In the genomic region with DNA sequence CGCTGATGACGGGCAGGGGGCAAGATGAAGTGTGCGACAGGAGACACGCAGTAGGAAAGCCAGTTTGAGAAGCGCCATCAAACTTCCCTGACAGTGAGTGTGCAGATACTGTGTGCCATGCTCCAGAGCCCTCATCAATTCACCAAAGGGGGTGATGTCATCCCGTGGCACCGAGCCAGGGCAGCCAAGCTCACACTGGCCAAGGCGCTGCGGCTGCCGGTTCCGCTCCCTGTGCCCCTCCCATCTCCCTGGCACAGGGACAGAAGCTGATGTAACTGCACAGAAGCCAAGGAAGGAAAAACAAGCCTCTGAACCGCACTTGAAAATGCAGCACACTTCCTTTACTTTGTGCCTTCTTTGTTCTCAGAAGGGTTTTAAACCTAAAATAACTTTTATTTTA, we compare ENCODE assay signal across 8 mouse cellular contexts. TPM values are rescaled to one million over a fixed set of nuclear protein-coding genes. Genes with fewer than 3 reads are reported as not detected.
DNase-seq lines count a peak whose midpoint lies in the region; ATAC-seq and TF ChIP-seq lines count a peak whose summit lies in the region.

No protein-coding gene starts in this region.

- peak overlapping the region; percentile 82 for H3K27ac ChIP-seq in forebrain, embryonic 13.5 days
- peak overlapping the region; percentile 83 for H3K27ac ChIP-seq in heart, postnatal 0 days (ENCODE audit: low read depth)
- peak overlapping the region; percentile 84 for H3K27ac ChIP-seq in lung, embryonic 16.5 days (ENCODE audit: low read length)

- peak overlapping the region; percentile 35 for H3K9ac ChIP-seq in forebrain, embryonic 13.5 days
- H3K9ac ChIP-seq in heart, postnatal 0 days (replicated peaks; ENCODE audit: low read depth, low read length) = no peak overlapping the region
- H3K9ac ChIP-seq in lung, embryonic 16.5 days (ENCODE audit: low read length) = no peak overlapping the region

- peak overlapping the region; percentile 46 for H3K4me2 ChIP-seq in forebrain, embryonic 13.5 days
- peak overlapping the region; percentile 22; the same call in 1 of the 2 replicates for H3K4me2 ChIP-seq in heart, postnatal 0 days (ENCODE audit: low read depth, low read length)
- H3K4me2 ChIP-seq in lung, embryonic 16.5 days (ENCODE audit: low read depth, low read length) = no peak overlapping the region

- no peak for TF ChIP-seq EP300 in heart, postnatal 0 days (IDR thresholded peaks at IDR 0.05; ENCODE audit: low read depth)

- H3K9me3 ChIP-seq in forebrain, embryonic 13.5 days (replicated peaks) = no peaks in the 10 kb centered on the region
- no peaks in the 10 kb centered on the region for H3K9me3 ChIP-seq in heart, postnatal 0 days (replicated peaks; ENCODE audit: control insufficient read depth, low read length)
- H3K9me3 ChIP-seq in lung, embryonic 16.5 days (ENCODE audit: control insufficient read depth, low read length) = no peaks in the 10 kb centered on the region

- H3K79me2 ChIP-seq in C2C12 (ENCODE audit: control insufficient read depth, insufficient read depth) = peaks cover 87% of the 10 kb centered on the region

- H3K27me3 ChIP-seq in C2C12 (ENCODE audit: control insufficient read depth, insufficient read depth, insufficient read length) = no peaks in the 10 kb centered on the region
- no peaks in the 10 kb centered on the region for H3K27me3 ChIP-seq in forebrain, embryonic 13.5 days
- no peaks in the 10 kb centered on the region for H3K27me3 ChIP-seq in heart, postnatal 0 days (ENCODE audit: control insufficient read depth, insufficient read depth, low read length)
- H3K27me3 ChIP-seq in lung, embryonic 16.5 days (ENCODE audit: control insufficient read depth, insufficient read depth, low read depth, low read length) = no peaks in the 10 kb centered on the region

- H3ac ChIP-seq in C2C12 (ENCODE audit: control insufficient read depth, insufficient read length, low read depth) = peak overlapping the region; percentile 46

- no peak for TF ChIP-seq CTCF in C2C12 (IDR thresholded peaks at IDR 0.05; ENCODE audit: control insufficient read depth, insufficient read depth, insufficient read length)
- no peak for TF ChIP-seq CTCF in heart, postnatal 0 days (IDR thresholded peaks at IDR 0.05; ENCODE audit: low read depth)

- peak; percentile 98 for ATAC-seq in forebrain, embryonic 13.5 days
- ATAC-seq in heart, postnatal 0 days (ENCODE audit: insufficient read depth, low read depth) = peak; percentile 96
- peak; percentile 96 for ATAC-seq in lung, embryonic 16.5 days (ENCODE audit: low read depth)

- no peak overlapping the region for H3K4me3 ChIP-seq in C2C12 (ENCODE audit: insufficient read depth, poor library complexity, severe bottlenecking)
- no peak overlapping the region for H3K4me3 ChIP-seq in forebrain, embryonic 13.5 days
- no peak overlapping the region for H3K4me3 ChIP-seq in heart, postnatal 0 days (ENCODE audit: low read depth, low read length)
- H3K4me3 ChIP-seq in lung, embryonic 16.5 days (ENCODE audit: low read length) = no peak overlapping the region

- peaks cover 40% of the 10 kb centered on the region for H3K4me1 ChIP-seq in forebrain, embryonic 13.5 days
- peaks cover 9% of the 10 kb centered on the region; the same call in 1 of the 2 replicates for H3K4me1 ChIP-seq in heart, postnatal 0 days (ENCODE audit: control insufficient read depth, insufficient read depth)
- H3K4me1 ChIP-seq in lung, embryonic 16.5 days (replicated peaks; ENCODE audit: control insufficient read depth, insufficient read depth, low read length) = peaks cover 17% of the 10 kb centered on the region

- 22% methylated on average over 12 of the region's 12 CpGs for WGBS in forebrain, embryonic 13.5 days
- 6% methylated on average over 12 of the region's 12 CpGs for WGBS in heart, postnatal 0 days
- 19% methylated on average over 12 of the region's 12 CpGs for WGBS in lung, embryonic 16.5 days

- peaks cover 60% of the 10 kb centered on the region for H3K79me3 ChIP-seq in C2C12 (ENCODE audit: low read depth)

- peaks cover 95% of the 10 kb centered on the region for H3K36me3 ChIP-seq in C2C12 (ENCODE audit: control insufficient read depth, insufficient read depth)
- H3K36me3 ChIP-seq in forebrain, embryonic 13.5 days (ENCODE audit: poor library complexity, severe bottlenecking) = peaks cover 97% of the 10 kb centered on the region
- H3K36me3 ChIP-seq in heart, postnatal 0 days (replicated peaks; ENCODE audit: control insufficient read depth, insufficient read depth, low read length) = peaks cover 82% of the 10 kb centered on the region
- H3K36me3 ChIP-seq in lung, embryonic 16.5 days (ENCODE audit: control insufficient read depth, insufficient read depth, low read length) = peaks cover 53% of the 10 kb centered on the region

- peak; percentile 100 for DNase-seq in adrenal gland, postnatal 25 days
- DNase-seq in heart, postnatal 0 days (ENCODE audit: low spot score) = peak; percentile 92
- DNase-seq in kidney, postnatal 4 days = peak; percentile 95 to 96
- peak; percentile 90 for DNase-seq in ovary, postnatal 10 days (ENCODE audit: low spot score)
- DNase-seq in thymus, postnatal 36 days = peak; percentile 51 to 61

TF ChIP-seq in C2C12, 6 proteins besides CTCF, POLR2A, EP300 and RAD21:
- TF ChIP-seq USF1 (IDR thresholded peaks at IDR 0.05; ENCODE audit: low read depth) = no peak
- TF ChIP-seq MAX (IDR thresholded peaks at IDR 0.05) = peak; percentile 75
- TF ChIP-seq FOSL1 (IDR thresholded peaks at IDR 0.05; ENCODE audit: insufficient read depth, low read length, poor library complexity, severe bottlenecking) = no peak
- no peak for TF ChIP-seq MYOD1 (IDR thresholded peaks at IDR 0.05; ENCODE audit: control insufficient read depth, insufficient read length, low read depth)
- peak; percentile 40 for TF ChIP-seq CEBPB (IDR thresholded peaks at IDR 0.05; ENCODE audit: low read depth)
- TF ChIP-seq MYOG (IDR thresholded peaks at IDR 0.05; ENCODE audit: control insufficient read depth, extremely low read depth, insufficient read length) = no peak

RNA-seq across cellular contexts. Expression of a gene that starts 6.8 kb away (rescaled TPM):
- 26.8 TPM for polyA plus RNA-seq in C2C12 (2012; fragmentation: generic; extraction: Trizol)
- 138 and 198 TPM in 2 replicates for total RNA-seq in adrenal gland, postnatal 25 days (2021)
- 108 and 109 TPM in 2 replicates for polyA plus RNA-seq in forebrain, embryonic 13.5 days (2015; fragmentation: Nextera tagmentation; extraction: Ambion mirVana)
- 11.0 and 20.2 TPM in 2 replicates for total RNA-seq in heart, postnatal 0 days (2014; rRNA removed; ENCODE audit: low replicate concordance)
- 36.5 and 38.8 TPM in 2 replicates for polyA plus RNA-seq in heart, postnatal 0 days (2015; fragmentation: Nextera tagmentation; extraction: Ambion mirVana)
- 60.8 and 62.9 TPM in 2 replicates for polyA plus RNA-seq in lung, embryonic 16.5 days (2015; fragmentation: Nextera tagmentation; extraction: Ambion mirVana)

RNA-seq across cellular contexts. Expression of a gene that starts 40.4 kb away (rescaled TPM):
- polyA plus RNA-seq in C2C12 (2012; fragmentation: generic; extraction: Trizol) = 11.3 TPM
- total RNA-seq in adrenal gland, postnatal 25 days (2021) = 44.4 and 46.0 TPM in 2 replicates
- polyA plus RNA-seq in forebrain, embryonic 13.5 days (2015; fragmentation: Nextera tagmentation; extraction: Ambion mirVana) = 2.6 TPM in 2 replicates
- 10.2 and 13.4 TPM in 2 replicates for total RNA-seq in heart, postnatal 0 days (2014; rRNA removed; ENCODE audit: low replicate concordance)
- 1.2 TPM in 2 replicates for polyA plus RNA-seq in heart, postnatal 0 days (2015; fragmentation: Nextera tagmentation; extraction: Ambion mirVana)
- 2.5 and 2.6 TPM in 2 replicates for polyA plus RNA-seq in lung, embryonic 16.5 days (2015; fragmentation: Nextera tagmentation; extraction: Ambion mirVana)
